ENCODE assay signal across 21 mouse cellular contexts in genomic region chrX:98869735-98870134, GRCm38 (mm10). TPM values are rescaled to one million over a fixed set of nuclear protein-coding genes. Genes with fewer than 3 reads are reported as not detected.
DNase-seq lines count a peak whose midpoint lies in the region; ATAC-seq and TF ChIP-seq lines count a peak whose summit lies in the region.
"Had no signal": no experiment of that assay in that cellular context is flagged by ENCODE, and none has a peak within 500 bp of the region (broad histone marks: within the 10 kb centered on the region; RNA-seq: fewer than 3 reads in every experiment).

No protein-coding gene starts in this region.

- no peak for TF ChIP-seq CTCF in lung, adult 2 months (IDR thresholded peaks at IDR 0.05; ENCODE audit: insufficient read depth, low read length)

- no peak for TF ChIP-seq POLR2A in lung, adult 2 months (IDR thresholded peaks at IDR 0.05; ENCODE audit: borderline replicate concordance, extremely low read depth, low read depth, low read length)

- peak; percentile 69; the same call in 1 of the 2 replicates for ATAC-seq in granulocyte monocyte progenitor cell, adult 5-6 weeks (replicated peaks; ENCODE audit: poor library complexity, severe bottlenecking)
- ATAC-seq: forebrain, embryonic 16.5 days; inflammation-experienced regulatory T-cells, adult 6 months; midbrain, embryonic 13.5 days had no signal

- 42% methylated on average over 2 of the region's 2 CpGs for WGBS in lung, adult 2 months

- H3K4me3 ChIP-seq in lung, adult 2 months (replicated peaks; ENCODE audit: extremely low read depth, low read depth, low read length) = no peak overlapping the region
- H3K4me3 ChIP-seq: hindbrain, embryonic 13.5 days; layer of hippocampus, adult 2 months; midbrain, embryonic 13.5 days; neural tube, embryonic 15.5 days had no signal

- DNase-seq in gastrocnemius, adult 18-20 months (ENCODE audit: low spot score) = peak; percentile 17
- no peak for DNase-seq in gastrocnemius, postnatal 4 days (ENCODE audit: low spot score in 2 of 2)
- DNase-seq in lung, postnatal 10 days = peak; percentile 15
- DNase-seq in lung, adult 2 months = no peak
- DNase-seq in natural killer cell, adult 2 months (ENCODE audit: low spot score in 2 of 2) = no peak
- no peak for DNase-seq in frontal cortex, postnatal 14 days (ENCODE audit: low spot score in 2 of 2)
- DNase-seq: cerebellum, postnatal 14 days; embryo, embryonic 11 days; kidney, adult 8-10 months; kidney, postnatal 14 days; layer of hippocampus, postnatal 36 days; right cerebral cortex, postnatal 14 days; spleen, adult 18-20 months; thymus, postnatal 36 days had no signal

- H3K4me1 ChIP-seq in lung, adult 2 months (ENCODE audit: control insufficient read depth, insufficient read depth, low read length) = peaks cover 7% of the 10 kb centered on the region
- H3K4me1 ChIP-seq: hindbrain, embryonic 13.5 days; midbrain, embryonic 13.5 days; neural tube, embryonic 15.5 days had no signal

RNA-seq across cellular contexts. Expression of gene Ophn1, which starts 21.1 kb away (rescaled TPM):
- total RNA-seq in gastrocnemius, adult 18-20 months (2021) = 1 to 10 TPM; 4.1 to 4.6 TPM
- 10 to 100 TPM; 12.1 to 14.2 TPM for total RNA-seq in gastrocnemius, postnatal 4 days (2021)
- 6.0 and 10.6 TPM in 2 replicates for polyA plus RNA-seq in lung, adult 2 months (2012; rRNA removed)
- 2.1 and 2.9 TPM in 2 replicates for total RNA-seq in granulocyte monocyte progenitor cell, adult 5-6 weeks (2014; fragmentation: Nextera tagmentation)
- total RNA-seq in granulocyte monocyte progenitor cell, adult 5-6 weeks (2017) = 1.6 and 2.8 TPM in 2 replicates
- polyA plus RNA-seq: inflammation-experienced regulatory T-cells, adult 6 months had no signal

Comparison
In these comparisons a context has a peak if more than half of its experiments do, and no peak if none do; other contexts are left out.
1. DNase-seq: peak in gastrocnemius, adult 18-20 months (single experiment) and lung, postnatal 10 days (single experiment); none in gastrocnemius, postnatal 4 days (0 of 2), lung, adult 2 months (single experiment), natural killer cell, adult 2 months (0 of 2) and frontal cortex, postnatal 14 days (0 of 2).